Mouse (Mus musculus): ENCODE results near the gene Cst13. TPM values are rescaled to one million over a fixed set of nuclear protein-coding genes. Genes with fewer than 3 reads are reported as not detected.

Gene Cst13
- total and polyA plus RNA-seq, 3 experiments, result 0.27 TPM; not detected in 2

GRCm38 (mm10) chr2:148878641-148879130 is 58.8 kb downstream of the Cst13 start:
- Histone ChIP-seq H3K4me3 (ENCODE audit: low read depth, low read length) (no peak overlapping the region), H3K9me3 (replicated peaks) (no peaks in the 10 kb centered on the region), H3K4me1 (ENCODE audit: insufficient read depth, low read depth, low read length) (peaks cover 24% of the 10 kb centered on the region), H3K36me3 (replicated peaks) (peaks cover 6% of the 10 kb centered on the region), H3K27me3 (ENCODE audit: insufficient read depth, low read length) (peaks cover 11% of the 10 kb centered on the region)
- ATAC-seq (ENCODE audit: extremely low read depth, insufficient number of reproducible peaks, low FRiP score, poor library complexity, severe bottlenecking) (no peak), DNase-seq (ENCODE audit: low spot score) (no peak)
- TF ChIP-seq CTCF (IDR thresholded peaks at IDR 0.05; ENCODE audit: low read depth, low read length), result no peak
- TF ChIP-seq GATA2 (IDR thresholded peaks at IDR 0.05; ENCODE audit: borderline replicate concordance, low read depth, low read length), result no peak
- TF ChIP-seq GATA1 (IDR thresholded peaks at IDR 0.05; ENCODE audit: borderline replicate concordance, low read length), result no peak
- no peak for TF ChIP-seq TAL1 (conservative IDR thresholded peaks at IDR 0.05; ENCODE audit: low read depth, low read length)
- TF ChIP-seq POLR2AphosphoS5 (IDR thresholded peaks at IDR 0.05; ENCODE audit: insufficient replicate concordance, low read depth, low read length), result no peak

GRCm38 (mm10) chr2:148879199-148879598 is 59.3 kb downstream of the Cst13 start:
- no peak for TF ChIP-seq GATA1 (IDR thresholded peaks at IDR 0.05; ENCODE audit: borderline replicate concordance, low read length)
- TF ChIP-seq TAL1 (conservative IDR thresholded peaks at IDR 0.05; ENCODE audit: low read depth, low read length), result no peak
- no peak for TF ChIP-seq CTCF (IDR thresholded peaks at IDR 0.05; ENCODE audit: low read depth, low read length)
- TF ChIP-seq GATA2 (IDR thresholded peaks at IDR 0.05; ENCODE audit: borderline replicate concordance, low read depth, low read length), result no peak
- no peak for TF ChIP-seq POLR2AphosphoS5 (IDR thresholded peaks at IDR 0.05; ENCODE audit: insufficient replicate concordance, low read depth, low read length)
- ATAC-seq (ENCODE audit: extremely low read depth, insufficient number of reproducible peaks, low FRiP score, poor library complexity, severe bottlenecking) (no peak), DNase-seq (ENCODE audit: low spot score) (no peak)
- Histone ChIP-seq H3K9me3 (replicated peaks) (no peaks in the 10 kb centered on the region), H3K4me3 (ENCODE audit: low read depth, low read length) (no peak overlapping the region), H3K4me1 (ENCODE audit: insufficient read depth, low read depth, low read length) (peaks cover 19% of the 10 kb centered on the region), H3K27me3 (ENCODE audit: insufficient read depth, low read length) (peaks cover 11% of the 10 kb centered on the region), H3K36me3 (replicated peaks) (peaks cover 1% of the 10 kb centered on the region)

Other genes with a start within 250 kb of the Cst13 start
- gene Nxt1, start 147.5 kb upstream of the Cst13 start, total RNA-seq (2014; fragmentation: Nextera tagmentation), result 22.5 and 43.9 TPM in 2 replicates
- 49.3 and 64.6 TPM in 2 replicates for gene Nxt1, start 147.5 kb upstream of the Cst13 start, total RNA-seq (2017)
- gene Nxt1, start 147.5 kb upstream of the Cst13 start, polyA plus RNA-seq (2012), result 29.5 and 33.0 TPM in 2 replicates
- gene Gzf1, start 139.1 kb upstream of the Cst13 start, total RNA-seq (2014; fragmentation: Nextera tagmentation), result 20.9 and 28.4 TPM in 2 replicates
- 24.7 and 27.8 TPM in 2 replicates for gene Gzf1, start 139.1 kb upstream of the Cst13 start, total RNA-seq (2017)
- gene Gzf1, start 139.1 kb upstream of the Cst13 start, polyA plus RNA-seq (2012), result 12.0 and 18.8 TPM in 2 replicates
- gene Napb, start 87.6 kb upstream of the Cst13 start, total RNA-seq (2014; fragmentation: Nextera tagmentation), result not detected in 2 replicates
- 0.16 TPM in 1 of 2 replicates, not detected in the other for gene Napb, start 87.6 kb upstream of the Cst13 start, total RNA-seq (2017)
- not detected in 2 replicates for gene Napb, start 87.6 kb upstream of the Cst13 start, polyA plus RNA-seq (2012)
- gene Cstl1, start 69.7 kb upstream of the Cst13 start, total RNA-seq (2014; fragmentation: Nextera tagmentation), result not detected in 2 replicates
- not detected in 2 replicates for gene Cstl1, start 69.7 kb upstream of the Cst13 start, total RNA-seq (2017)
- gene Cstl1, start 69.7 kb upstream of the Cst13 start, polyA plus RNA-seq (2012), result not detected in 2 replicates
- gene Cst11, start 48.6 kb upstream of the Cst13 start, total RNA-seq (2014; fragmentation: Nextera tagmentation), result not detected in 2 replicates
- not detected in 2 replicates for gene Cst11, start 48.6 kb upstream of the Cst13 start, total RNA-seq (2017)
- not detected in 2 replicates for gene Cst11, start 48.6 kb upstream of the Cst13 start, polyA plus RNA-seq (2012)
- gene 8030411F24Rik, start 38.1 kb upstream of the Cst13 start, total RNA-seq (2014; fragmentation: Nextera tagmentation), result not detected in 2 replicates
- gene 8030411F24Rik, start 38.1 kb upstream of the Cst13 start, total RNA-seq (2017), result 0.23 TPM in 1 of 2 replicates, not detected in the other
- not detected in 2 replicates for gene 8030411F24Rik, start 38.1 kb upstream of the Cst13 start, polyA plus RNA-seq (2012)
- not detected in 2 replicates for gene Cst12, start 30.7 kb upstream of the Cst13 start, total RNA-seq (2014; fragmentation: Nextera tagmentation)
- not detected in 2 replicates for gene Cst12, start 30.7 kb upstream of the Cst13 start, total RNA-seq (2017)
- not detected in 2 replicates for gene Cst12, start 30.7 kb upstream of the Cst13 start, polyA plus RNA-seq (2012)
- gene Cst8, start 21.3 kb upstream of the Cst13 start, total RNA-seq (2014; fragmentation: Nextera tagmentation), result not detected in 2 replicates
- not detected in 2 replicates for gene Cst8, start 21.3 kb upstream of the Cst13 start, total RNA-seq (2017)
- not detected in 2 replicates for gene Cst8, start 21.3 kb upstream of the Cst13 start, polyA plus RNA-seq (2012)
- not detected in 2 replicates for gene Cst9, start 15.1 kb downstream of the Cst13 start, total RNA-seq (2014; fragmentation: Nextera tagmentation)
- not detected in 2 replicates for gene Cst9, start 15.1 kb downstream of the Cst13 start, total RNA-seq (2017)
- gene Cst9, start 15.1 kb downstream of the Cst13 start, polyA plus RNA-seq (2012), result not detected in 2 replicates
- not detected in 2 replicates for gene 9230104L09Rik, start 45.0 kb downstream of the Cst13 start, total RNA-seq (2014; fragmentation: Nextera tagmentation)
- gene 9230104L09Rik, start 45.0 kb downstream of the Cst13 start, total RNA-seq (2017), result not detected in 2 replicates
- not detected in 2 replicates for gene 9230104L09Rik, start 45.0 kb downstream of the Cst13 start, polyA plus RNA-seq (2012)
- gene Cst3, start 55.6 kb downstream of the Cst13 start, total RNA-seq (2014; fragmentation: Nextera tagmentation), result 36.9 and 46.5 TPM in 2 replicates
- 71.8 and 77.7 TPM in 2 replicates for gene Cst3, start 55.6 kb downstream of the Cst13 start, total RNA-seq (2017)
- gene Cst3, start 55.6 kb downstream of the Cst13 start, polyA plus RNA-seq (2012), result 82.2 and 105 TPM in 2 replicates
- not detected in 2 replicates for gene Gm1330, start 183.2 kb downstream of the Cst13 start, total RNA-seq (2014; fragmentation: Nextera tagmentation)
- not detected in 2 replicates for gene Gm1330, start 183.2 kb downstream of the Cst13 start, total RNA-seq (2017)
- gene Gm1330, start 183.2 kb downstream of the Cst13 start, polyA plus RNA-seq (2012), result not detected in 2 replicates
- not detected in 2 replicates for gene Gm10750, start 197.2 kb downstream of the Cst13 start, total RNA-seq (2014; fragmentation: Nextera tagmentation)
- gene Gm10750, start 197.2 kb downstream of the Cst13 start, total RNA-seq (2017), result 0.06 and 0.16 TPM in 2 replicates
- gene Gm10750, start 197.2 kb downstream of the Cst13 start, polyA plus RNA-seq (2012), result not detected in 2 replicates